Mouse (Mus musculus) c-Kit-positive CD71-negative TER-119-negative erythroid progenitor cells, embryonic 14.5 days (primary cell): ENCODE results near the gene Stxbp3.
"Not testable (repeated sequence)": the region's sequence is repeated elsewhere in the genome, so short reads cannot be mapped to it uniquely, and the experiment has no call there.

Experiments used
- DNase-seq: peaks from one replicate; pipeline ENCODE4 v3.0.0-alpha.2; 2013; ENCODE audit warnings: low read depth

The Stxbp3 gene

DNA sequence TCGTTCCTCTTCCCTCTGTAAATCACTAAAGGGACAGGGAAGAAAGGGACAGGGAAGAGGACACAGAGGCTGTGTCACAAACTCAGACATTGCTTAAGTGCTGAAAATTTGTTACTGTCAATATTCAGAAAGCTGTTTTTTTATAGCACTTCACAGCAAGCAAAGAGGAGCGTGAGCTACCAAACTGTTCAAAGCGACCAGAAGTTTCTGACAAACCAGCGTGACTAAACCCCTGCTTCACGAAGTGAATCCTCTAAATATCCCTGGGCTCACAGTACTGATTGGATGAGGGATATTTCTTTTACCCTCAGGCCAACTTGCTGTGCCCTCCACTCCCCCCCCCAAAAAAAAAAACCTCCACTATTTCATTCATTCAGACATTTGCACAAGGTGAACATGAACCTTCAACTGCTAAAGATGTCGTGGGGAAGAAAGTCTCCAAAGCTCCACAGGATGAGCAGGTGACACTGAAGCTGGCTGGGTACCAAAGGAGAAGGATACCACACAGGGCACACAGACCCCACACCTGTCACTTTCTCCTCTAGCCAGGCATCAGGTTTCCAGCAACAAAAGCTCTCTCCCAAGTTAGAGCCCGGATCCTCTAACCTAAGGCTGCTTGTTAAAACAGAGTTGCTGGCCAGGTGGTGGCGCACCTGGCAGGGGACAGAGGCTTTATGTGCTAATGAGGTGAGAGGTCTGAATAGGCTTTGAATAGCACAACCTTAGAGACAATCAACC is 16.2 kb upstream of the Stxbp3 start:
- no peak for DNase-seq

GRCm38 (mm10) chr3:108855864-108856263 is 15.5 kb upstream of the Stxbp3 start:
- DNase-seq: no peak

- DNase-seq: no peak
Measured at GRCm38 (mm10) chr3:108855371-108855770, 15.0 kb upstream of the Stxbp3 start.

DNA sequence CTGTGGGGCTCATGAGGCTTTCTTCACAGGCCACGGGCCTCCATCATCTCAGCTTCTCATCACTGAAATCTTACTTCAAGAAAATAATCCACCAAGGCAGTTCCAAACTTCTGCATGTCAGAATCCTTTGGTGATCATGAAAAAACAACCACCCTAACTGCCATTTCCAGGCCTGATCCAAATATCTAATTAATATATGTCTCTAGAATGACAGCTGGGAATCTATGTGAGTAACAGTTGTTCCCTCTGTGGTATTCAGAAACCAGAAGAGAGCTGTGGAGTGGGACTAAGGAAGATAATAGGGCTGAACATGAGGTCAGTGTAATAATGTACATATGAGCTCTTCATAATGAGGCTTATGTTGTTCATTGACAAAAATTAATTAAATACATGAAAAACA is 12.9 kb upstream of the Stxbp3 start:
- DNase-seq: no peak

- no peak for DNase-seq
Measured at GRCm38 (mm10) chr3:108851996-108852697, 11.8 kb upstream of the Stxbp3 start.

DNA sequence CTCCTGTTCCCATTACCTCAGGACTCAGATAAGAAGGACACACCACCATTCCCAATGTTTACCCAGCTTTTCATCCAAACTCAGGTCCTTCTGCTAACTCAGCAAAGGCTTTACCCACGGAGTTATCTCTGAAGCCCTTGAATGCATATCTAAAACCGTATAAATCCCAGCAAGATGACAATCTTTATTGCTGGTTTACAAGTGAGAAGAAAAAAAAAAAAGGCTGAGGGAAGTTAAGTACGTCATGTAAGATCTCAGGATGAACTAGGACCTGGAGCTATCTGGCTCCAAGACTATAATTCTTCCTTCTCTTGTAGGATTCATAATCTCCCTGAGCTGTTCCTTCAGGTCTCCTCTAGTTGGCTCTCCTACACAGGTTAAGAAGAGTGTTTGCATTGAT is 11.2 kb upstream of the Stxbp3 start:
- DNase-seq: no peak

GRCm38 (mm10) chr3:108851075-108851474 is 10.7 kb upstream of the Stxbp3 start:
- DNase-seq: no peak

- DNase-seq: no peak
Measured at GRCm38 (mm10) chr3:108850506-108850905, 10.2 kb upstream of the Stxbp3 start.

- DNase-seq: no peak
Measured at GRCm38 (mm10) chr3:108846616-108847015, 6.3 kb upstream of the Stxbp3 start.

DNA sequence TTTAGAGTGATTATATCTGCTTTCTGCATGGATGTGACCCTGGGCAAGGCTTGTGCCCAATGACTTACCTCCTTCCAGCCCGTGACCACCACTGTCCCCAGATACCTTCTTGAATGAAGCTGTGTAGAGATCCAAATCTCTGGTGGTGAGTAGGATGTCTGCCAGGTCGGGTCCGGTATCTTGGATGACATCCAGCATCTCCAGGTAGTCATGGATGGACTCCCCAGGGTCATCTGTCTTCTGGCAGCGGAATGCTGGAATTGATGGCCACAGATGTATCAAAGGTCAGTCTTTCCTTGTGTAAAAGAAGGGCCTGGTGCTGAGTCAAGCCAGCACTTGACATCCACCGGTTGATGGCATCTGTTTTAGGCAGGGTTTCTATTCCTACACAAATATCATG is 4.2 kb upstream of the Stxbp3 start:
- no peak for DNase-seq

DNA sequence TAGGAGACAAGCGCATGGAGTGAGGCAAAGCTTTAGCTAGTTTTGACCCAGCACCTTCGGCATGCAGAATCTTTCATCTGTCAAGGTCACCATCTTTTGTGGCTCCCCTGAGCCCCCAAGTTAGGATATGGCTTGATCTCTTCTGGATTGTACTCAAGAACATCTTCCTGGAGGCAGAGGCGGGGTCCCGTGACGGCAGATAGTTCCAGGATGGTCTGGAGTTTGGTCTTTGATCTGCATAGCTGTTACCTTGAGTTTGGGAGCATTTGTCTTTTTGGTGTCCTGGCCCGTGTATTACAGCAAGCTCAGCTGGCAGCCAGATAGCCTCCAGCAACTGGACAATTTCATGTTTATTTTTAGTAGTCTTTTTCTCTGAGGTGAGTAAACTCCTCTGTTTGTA is 3.7 kb upstream of the Stxbp3 start:
- no peak for DNase-seq

GRCm38 (mm10) chr3:108840716-108841054 is 359 bp upstream of the Stxbp3 start:
- no peak for DNase-seq

- no peak for DNase-seq
Measured at GRCm38 (mm10) chr3:108839647-108839999, 703 bp downstream of the Stxbp3 start.

DNA sequence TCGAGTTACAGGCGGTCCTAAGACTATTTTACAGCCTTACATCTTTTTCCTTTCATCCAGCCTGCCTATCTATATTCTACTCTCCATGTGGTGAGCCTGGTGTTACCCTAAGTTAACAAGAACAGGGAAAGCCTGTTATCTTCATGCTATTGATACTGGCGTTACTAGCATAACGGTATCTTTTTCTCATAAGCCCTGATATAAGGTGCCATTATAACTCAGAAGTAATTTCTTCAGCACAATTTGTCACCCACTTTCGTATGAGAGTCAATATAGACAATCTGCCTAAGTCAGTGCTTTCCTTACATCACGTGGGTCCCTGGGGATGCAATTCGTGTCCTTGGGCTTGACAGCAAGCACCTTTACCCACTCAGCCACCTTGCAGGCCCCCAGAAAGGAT is 1.3 kb downstream of the Stxbp3 start:
- DNase-seq: no peak

DNA sequence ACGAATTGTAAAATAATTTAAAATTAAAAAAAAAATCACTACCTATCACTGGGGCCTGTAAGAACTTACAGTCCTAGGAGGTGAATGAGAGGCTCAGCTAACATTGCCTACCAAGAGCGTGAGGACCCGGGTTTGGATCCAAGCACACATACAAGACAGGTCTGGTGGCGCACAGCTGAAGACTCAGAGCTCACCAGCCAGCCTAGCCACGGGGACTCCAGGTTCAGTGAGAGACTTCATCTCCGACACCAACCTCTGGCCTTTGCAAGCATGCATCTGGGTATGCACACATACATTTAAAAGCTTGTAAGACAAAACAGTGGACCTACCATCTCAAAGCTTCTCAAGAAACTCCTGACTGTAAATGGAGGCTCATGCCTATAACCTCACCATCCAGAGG is 3.4 kb downstream of the Stxbp3 start:
- no peak for DNase-seq

GRCm38 (mm10) chr3:108833717-108834116 is 6.6 kb downstream of the Stxbp3 start:
- not testable (repeated sequence) for DNase-seq

DNA sequence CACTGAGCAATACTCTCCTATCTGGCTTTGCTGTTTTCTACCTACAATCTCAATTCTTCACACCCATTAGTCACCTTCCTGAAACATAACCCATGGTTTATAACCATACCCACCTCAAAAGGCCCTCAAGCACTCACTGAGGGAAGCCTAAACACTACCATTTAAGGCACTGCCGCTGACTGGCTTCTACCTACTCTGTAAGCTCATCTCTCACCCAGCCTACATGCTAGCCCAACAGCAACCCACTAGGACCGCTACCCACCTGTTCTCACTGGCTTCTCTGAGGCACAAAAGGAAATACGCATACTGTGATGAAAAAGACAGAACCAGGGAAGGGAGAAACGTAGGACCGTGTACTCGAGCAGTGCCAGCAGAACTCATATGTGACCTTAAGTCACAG is 8.6 kb downstream of the Stxbp3 start:
- DNase-seq: no peak

GRCm38 (mm10) chr3:108830493-108830892 is 9.8 kb downstream of the Stxbp3 start:
- no peak for DNase-seq

DNA sequence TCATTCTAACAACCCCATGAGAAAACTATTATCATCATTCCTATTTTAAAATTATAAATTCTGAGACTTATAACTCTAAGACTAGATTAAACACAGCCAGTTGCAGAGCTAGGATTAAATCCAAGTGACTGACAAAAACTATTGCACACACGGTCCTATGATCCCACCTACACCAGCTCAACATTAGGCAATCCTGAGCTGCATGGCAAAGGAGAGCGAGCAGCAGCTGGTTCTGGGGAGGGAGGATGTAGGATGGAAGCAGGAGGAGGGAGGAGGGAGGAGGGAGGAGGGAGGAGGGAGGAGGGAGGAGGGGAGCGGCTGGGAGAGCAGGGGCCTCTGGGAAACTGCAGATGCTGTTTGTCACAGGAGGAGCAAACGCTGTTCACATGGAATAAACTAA is 24.7 kb downstream of the Stxbp3 start:
- DNase-seq: no peak

DNA sequence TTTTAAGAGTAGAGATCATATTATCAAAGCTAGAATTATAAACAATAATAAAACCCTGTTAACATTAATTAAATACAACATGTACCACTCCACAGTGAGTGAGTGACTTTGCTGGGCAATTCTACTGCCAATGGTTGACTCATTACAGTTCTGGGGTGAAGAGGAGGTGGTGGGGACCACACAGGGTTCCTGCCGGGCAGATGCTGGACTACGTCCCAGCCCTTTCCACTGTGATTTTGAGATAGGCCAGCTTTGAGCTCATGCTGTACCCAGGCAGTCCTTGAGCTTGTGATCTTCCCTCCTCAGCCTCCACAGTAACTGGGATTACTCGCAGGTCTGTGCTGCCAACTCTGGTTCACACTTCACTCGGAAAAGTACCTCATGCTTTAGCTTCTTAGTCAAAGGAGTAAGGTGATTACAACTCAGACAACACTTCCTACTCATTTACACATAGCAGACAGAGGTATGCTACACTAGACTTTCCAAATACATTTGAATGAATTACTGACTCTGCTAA is 29.5 kb downstream of the Stxbp3 start:
- DNase-seq: no peak

DNA sequence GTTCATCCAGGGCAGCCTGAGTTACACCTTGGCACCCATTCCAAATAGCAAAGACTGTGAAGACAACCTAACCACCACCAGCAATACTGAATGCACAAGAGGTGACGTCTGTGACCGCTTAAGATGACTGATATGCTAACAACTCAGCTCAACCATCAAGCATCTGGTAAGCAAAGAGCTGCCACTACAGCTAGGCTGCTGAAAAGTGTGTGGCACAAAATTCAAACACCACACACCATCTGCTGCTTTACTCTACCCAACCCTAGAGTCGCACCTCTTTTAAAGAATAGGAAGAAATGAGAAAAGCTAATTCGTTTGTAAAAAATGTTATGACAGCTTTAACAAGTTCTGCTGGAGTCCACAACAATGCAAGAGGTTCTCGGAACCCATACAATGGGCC is 34.7 kb downstream of the Stxbp3 start:
- DNase-seq: no peak

- no peak for DNase-seq
Measured at GRCm38 (mm10) chr3:108798375-108798774, 42.0 kb downstream of the Stxbp3 start.

- no peak for DNase-seq
Measured at GRCm38 (mm10) chr3:108797723-108798122, 42.6 kb downstream of the Stxbp3 start.

DNA sequence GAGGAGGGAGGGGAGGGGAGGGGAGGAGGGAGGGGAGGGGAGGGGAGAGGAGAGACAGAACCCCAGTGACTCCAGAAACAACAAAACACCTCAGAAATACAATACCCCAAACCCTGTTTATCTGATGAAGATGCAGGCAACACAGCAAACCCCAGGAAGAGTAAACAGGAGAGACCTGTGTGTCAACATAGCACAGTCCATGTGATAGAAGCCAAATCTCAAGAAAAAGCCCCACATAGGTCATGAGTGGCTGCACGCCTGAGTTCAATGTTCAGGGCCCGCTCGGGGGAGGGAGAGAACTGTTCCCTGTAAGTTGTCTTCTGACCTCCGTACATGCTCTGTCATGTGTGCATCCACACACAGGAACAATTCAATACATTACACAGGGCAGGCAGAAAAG is 43.9 kb downstream of the Stxbp3 start:
- no peak for DNase-seq
